Mouse (Mus musculus) adrenal gland, adult 2 months (tissue): ENCODE measurements around the gene Gata2. TPM values are rescaled to one million over a fixed set of nuclear protein-coding genes. Genes with fewer than 3 reads are reported as not detected.
"Not testable (repeated sequence)": the region's sequence is repeated elsewhere in the genome, so short reads cannot be mapped to it uniquely, and the experiment has no call there.

Source experiments
- DNase-seq: peaks from one replicate; pipeline ENCODE4 v3.0.0; 2021
- long read RNA-seq: library from polyadenylated mRNA; stranded (forward); transcript quantifications from one replicate; pipeline ENCODE4 v2.0.0, GENCODE M21; 2021
- polyA plus RNA-seq: library from polyadenylated mRNA; depleted of rRNA; stranded (reverse); fragments of >200 nt; gene quantifications from 2 replicates; pipeline ENCODE4 v1.2.3, GENCODE M21; 2012; rRNA removed
- total RNA-seq, 2 experiments: library from RNA; stranded (reverse); gene quantifications; 2 replicates each; pipeline ENCODE4 v1.2.3; 2021

The Gata2 gene
- total RNA-seq: 10 to 100 TPM; 23.0 to 52.6 TPM
- 167 and 184 TPM in 2 replicates for polyA plus RNA-seq
- long read RNA-seq, transcript Gata2-202 (6 exons, 3,135 nt): major isoform, 28 of 75 reads
- long read RNA-seq, transcript Gata2-201 (6 exons, 3,571 nt): minor isoform, 27 of 75 reads
- long read RNA-seq, partial matches to known transcripts: 10 of 75 reads
- long read RNA-seq, other reads (novel, unspliced or antisense): 10 of 75 reads

DNA sequence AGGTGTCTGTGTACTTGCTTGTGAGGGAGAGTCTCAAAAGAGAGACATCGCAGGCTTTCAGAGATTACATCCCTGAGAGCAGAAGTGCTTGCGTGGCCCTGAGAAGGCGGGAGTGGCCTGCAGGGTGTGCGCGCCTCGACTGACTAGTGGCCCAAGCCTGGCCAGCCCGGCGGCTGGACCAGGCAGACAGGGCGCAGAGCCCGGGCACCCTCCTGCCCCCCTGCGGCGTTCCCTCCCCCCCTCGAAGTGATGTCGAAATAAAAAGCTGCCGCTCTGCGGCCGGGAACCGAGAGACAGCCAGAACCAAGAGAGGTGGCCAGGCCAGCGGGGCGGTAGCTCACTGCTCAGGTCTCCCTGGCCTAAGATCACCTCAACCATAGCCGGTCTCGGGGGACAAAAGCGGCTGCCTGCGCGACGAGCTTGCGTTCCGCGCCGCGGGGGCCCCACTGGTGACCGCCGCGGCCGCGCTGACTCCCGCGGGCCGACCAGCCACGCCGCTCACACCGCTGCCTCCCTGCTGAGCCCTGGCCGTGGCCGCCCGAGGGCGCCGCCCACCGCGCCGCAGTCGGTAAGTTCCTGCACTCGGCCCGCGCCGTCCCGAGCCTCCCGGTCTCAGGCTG lies at the start of gene Gata2:
Gata2 (plus strand) TSS at position 459 of the 620 bp plus-strand sequence.
- DNase-seq: peak; percentile 74

DNA sequence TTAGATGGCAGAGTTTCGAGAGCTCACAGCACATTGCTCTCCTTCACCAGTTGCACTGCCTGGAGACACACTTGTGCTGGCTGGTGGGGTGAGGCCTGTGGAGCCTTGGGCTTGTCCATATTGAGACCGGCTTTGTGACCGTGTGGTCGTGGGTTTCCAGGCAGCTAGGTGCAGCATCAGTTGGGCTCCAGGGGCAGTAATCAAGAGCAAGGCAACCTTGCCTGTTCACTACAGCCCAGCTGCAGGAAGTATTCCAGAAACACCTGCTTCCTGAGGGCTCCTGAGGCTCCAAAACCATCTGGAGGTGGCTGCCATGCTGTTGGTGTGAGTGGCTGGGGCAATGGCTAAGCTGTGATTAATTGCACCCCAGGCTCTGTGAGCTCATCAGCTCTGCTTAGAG lies 47.9 kb upstream of the Gata2 start:
- no peak for DNase-seq

DNA sequence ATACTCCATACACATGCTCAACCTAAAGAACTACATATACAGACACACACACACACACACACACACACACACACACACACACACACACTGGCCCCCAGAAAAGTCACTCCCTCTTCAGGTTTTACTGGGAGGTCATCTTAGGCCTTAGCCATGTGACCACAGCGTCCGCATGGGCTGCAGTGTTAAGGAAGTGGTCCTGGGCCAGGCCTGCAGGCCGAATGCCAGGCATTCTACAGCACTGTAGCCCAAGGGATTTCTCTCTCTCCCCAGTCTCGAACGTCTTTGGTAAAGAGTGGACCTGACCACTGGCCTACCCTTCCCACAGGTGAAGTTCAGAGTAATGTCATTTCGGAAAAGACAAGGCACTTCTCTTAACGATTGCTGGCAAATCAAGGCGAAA lies 47.1 kb upstream of the Gata2 start:
- DNase-seq: no peak

DNA sequence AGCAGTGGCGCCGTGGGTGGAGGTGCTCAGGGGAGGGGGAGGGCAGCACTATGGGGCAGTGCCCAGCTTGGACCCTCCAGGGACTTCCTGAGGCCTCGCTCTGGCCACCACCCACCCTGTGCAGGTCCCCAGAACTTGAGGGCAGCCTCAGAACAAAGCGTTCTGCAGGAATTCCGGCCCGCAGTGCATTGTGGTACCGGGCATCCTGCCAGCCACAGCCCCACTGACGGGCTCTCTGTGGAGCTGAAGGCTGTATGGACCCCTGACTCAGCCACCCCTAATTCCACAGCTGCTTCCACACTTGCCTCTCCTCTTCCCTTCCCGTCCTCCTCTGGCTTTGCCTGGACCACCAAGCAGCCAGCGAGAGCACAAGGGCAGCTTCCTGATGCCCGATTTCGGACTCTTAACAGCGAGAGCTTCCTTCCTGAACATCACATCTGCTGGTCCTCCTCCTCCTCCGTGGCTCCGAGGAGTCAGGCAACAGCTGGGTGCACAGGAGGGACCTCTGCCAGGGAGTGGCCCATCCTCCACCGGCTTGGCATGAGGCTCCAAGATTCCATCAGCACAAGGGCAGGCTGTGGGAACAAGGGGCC lies 46.2 kb upstream of the Gata2 start:
- DNase-seq: peak; percentile 61

DNA sequence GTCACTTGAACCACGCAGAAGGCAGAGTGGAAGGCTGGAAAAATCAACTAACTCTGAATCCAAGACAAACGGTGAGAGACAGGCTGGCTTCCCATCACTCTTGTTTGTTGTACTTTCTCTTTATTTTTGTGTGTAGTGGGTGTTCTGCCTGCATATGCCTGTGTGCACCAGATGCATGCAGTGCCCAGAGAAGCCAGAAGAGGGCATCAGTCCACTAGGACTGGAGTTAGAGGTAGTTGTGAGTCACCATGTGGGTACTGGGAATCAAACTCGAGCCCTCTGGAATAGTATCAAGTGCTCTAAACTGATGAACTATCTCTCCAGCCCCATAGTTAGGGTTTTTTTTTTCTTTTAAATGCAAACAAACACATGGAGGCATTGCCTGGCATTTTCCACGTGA lies 42.4 kb upstream of the Gata2 start:
- no peak for DNase-seq

DNA sequence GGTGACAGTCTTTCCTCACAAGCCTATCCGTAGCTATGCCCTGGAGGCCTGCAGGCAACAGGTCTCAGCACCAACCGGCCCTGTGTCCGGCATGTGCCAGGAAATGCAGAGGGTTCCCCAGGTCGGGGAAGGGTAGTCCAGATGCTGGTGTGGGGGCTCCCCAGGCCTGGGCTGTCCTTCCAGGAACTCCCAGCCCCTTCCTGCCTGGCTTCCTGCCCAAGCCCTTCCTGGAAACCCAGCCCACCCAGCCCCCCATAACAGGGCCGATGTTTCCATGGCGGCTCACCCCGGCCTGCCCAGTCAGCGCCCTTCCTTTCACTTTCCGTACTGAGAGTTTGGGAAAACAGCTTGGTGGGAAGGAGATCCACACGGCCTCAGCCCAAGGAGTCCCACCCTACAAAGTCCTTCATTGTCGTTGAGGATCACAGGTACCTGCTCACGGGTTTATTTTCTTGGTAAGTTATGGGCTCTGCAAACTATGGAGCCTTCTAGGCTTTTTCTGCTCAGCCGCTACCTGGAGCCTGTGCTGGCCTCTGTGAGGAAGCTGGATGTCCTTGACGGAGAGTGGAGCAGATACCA lies 41.5 kb upstream of the Gata2 start:
- DNase-seq: peak; percentile 61

DNA sequence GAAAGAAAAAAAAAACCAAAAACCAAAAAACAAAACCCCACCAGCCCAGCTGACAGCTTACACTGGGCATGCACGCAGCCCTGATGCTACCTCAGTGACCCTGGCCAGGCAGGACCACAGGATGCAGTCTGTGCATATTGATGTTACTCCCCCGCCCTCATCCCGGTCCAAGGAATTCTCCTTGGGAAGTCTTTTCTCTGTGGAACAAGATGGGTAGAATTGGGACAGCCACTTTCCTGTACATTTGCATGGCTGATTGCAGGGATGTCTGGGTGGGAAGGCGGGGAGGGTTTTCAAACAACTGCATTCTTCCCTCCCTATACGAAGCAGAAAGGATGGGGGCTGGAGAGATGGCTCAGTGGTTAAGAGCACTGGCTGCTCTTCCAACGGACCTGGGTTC lies 40.7 kb upstream of the Gata2 start:
- no peak for DNase-seq

DNA sequence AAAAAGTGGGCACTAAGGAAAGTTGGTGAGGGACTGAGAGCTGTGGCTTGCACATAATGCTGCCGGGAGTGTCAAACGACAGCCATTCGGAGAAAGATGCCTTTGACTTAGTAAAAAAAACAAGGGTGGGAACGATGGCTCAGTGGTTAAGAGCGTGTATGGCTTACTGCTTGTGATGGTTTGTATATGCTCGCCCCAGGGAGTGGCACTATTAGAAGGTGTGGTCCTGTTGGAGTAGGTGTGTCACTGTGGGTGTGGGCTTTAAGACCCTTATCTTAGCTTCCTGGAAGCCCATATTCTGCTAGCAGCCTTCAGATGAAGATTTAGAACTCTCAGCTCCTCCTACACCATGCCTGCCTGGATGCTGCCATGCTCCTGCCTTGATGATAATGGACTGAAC lies 38.1 kb upstream of the Gata2 start:
- not testable (repeated sequence) for DNase-seq

DNA sequence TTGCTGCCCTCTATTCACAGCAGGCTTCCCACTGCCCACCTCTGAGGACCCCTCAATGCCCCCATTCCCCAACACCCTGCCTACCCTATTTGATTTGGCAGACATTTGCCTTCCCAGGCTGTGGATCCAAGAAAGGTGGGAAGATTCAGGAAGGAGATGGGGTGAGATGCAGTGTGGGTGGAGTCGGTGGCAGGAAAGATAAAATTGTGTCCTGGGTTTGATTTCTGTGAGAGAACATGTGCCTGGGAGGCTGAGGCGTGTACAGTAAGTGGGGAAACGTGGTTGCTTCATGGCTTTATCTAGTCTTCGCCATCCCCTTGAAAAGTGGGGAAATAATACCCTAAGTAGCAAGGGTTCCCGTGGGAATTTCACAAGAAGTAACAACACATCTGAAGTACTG lies 34.9 kb upstream of the Gata2 start:
- no peak for DNase-seq

DNA sequence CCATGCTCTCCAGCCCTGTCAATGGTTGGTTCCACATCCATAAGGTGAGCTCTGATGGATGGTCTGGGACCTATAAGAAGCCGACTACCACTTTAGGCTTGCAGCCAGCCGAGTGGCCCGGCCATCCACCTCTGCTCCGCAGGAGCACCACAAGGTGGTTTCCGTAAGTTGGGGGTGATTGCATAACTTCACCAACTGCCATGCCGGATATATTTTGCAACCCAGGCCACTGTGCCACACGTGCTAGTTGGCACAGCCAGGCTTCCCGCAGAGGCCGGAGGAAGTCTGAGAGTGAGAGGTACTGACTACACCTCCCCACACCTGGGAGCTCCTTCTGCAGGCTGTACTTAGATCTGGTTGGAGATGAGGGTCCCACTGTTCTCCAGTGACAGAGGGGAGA lies 27.6 kb upstream of the Gata2 start:
- DNase-seq: no peak

DNA sequence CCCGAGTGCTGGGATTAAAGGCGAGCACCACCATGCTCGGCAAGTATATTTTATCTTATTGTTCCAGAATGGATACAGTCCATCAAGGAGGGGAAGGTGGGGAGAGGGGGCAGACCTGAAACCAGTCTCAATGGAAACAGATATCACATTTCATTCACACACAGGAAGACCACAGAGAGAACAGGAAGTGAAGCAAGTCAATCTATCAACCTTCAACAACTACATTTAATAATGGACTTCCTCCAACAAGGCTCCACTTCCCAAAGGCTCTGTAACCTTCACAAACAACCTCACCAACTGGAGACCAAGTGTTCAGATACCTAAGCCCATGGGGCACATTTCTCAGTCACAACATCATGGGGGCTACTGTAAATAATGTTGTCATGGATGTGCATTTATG lies 19.5 kb upstream of the Gata2 start:
- no peak for DNase-seq

DNA sequence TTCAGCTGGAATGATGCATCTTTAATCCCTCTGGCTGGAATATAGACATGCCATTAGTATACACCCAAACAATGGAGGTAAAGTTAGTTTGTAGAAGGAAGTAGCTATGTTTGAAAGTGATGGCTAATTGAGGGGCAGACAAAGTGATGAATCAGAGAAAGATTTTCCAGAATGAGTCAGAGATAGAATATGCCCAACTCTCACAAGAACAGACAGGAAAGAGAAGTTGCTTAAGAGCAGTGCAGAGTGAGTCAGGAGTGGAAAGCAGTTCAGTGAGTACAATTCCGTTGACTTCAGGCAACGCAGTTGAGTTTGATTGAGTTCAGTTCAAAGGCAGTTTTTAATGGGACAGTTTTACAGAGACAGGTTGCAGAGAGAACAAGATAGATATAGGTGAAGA lies 19.0 kb upstream of the Gata2 start:
- no peak for DNase-seq

DNA sequence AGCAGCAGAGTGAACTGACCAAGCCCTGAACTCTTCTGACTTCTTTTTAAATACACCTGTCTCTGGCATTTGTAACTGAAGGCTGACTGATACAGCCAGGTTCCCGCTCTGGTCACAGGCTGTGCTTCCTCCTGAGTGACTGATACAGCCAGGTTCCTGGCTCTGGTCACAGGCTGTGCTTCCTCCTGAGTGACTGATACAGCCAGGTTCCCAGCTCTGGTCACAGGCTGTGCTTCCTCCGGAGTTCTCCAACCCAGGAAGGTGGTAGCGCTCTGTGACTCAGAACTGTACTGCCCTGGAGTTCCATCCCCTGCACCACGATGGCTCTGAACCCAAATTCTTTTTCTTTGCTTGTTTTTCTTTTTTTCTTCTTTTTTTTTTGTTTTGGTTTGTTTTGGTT lies 9.0 kb upstream of the Gata2 start:
- DNase-seq: no peak

DNA sequence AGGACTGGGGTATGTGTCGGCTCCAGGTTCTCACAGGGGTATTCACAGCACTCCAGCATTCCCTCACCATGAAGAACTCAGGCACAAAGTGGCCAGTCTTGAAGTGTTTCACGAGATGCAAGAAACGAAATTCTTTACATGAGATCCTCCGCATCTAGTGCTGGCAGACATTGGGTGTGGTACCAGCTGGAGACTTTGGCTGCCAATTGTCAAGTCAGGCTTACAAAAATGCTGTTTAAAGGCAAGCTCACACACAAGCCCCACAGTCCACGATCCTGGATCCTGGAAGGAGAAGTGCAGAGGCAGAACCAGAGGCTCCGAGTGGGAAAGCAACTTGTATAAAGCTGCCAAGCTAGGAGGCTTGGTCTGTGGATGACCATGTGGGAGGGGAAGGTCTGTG lies 5.5 kb upstream of the Gata2 start:
- DNase-seq: no peak

DNA sequence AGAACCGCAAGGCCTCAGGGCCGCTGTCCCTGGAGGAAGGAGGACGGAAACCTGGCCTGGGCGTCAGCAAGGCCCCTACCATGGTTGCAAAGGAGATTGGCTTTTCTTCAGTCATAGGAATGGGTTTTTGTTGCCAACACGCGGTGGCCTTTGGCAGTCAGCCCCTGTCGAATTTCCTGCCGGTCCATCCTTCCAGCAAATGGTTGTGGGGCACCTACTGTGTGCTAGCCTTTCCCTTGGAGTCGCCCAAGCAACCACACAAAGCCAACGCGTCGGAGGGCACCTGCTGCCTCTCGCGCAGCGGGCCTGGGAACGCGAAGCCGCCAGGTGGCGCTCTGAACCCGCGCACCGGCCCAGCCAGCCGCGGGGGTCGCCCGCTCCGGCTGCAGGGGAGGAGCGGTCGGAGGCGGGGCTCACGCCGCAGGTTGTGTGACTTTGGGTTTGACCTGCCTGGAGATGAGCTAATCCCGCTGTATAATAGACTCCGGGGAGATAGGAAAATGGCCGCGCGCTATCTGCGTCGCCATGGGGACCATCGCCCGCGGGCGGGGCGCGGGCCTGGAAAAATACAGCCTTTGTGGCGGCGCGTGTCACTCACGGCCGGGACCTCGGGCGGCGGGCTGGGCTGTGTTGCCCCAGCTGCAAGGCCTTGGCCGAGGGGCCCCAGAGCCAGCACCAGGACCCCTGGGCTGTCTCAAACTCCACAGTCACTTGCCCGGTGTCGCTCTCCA lies 4.2 kb upstream of the Gata2 start:
- peak; percentile 89 for DNase-seq

DNA sequence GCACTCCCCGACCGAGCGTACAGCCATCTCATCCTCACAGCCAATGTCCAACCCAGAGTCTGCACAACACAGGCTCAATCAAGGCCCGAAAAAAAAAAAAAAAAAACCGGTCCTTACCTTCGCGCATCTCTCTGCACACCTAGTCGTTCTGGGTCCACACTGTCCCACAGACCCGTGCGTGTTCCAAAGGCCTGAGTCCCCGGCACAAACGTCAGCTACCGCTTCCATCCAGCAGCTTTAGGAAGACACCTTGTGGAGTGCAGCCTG lies 3.7 kb upstream of the Gata2 start:
- no peak for DNase-seq

DNA sequence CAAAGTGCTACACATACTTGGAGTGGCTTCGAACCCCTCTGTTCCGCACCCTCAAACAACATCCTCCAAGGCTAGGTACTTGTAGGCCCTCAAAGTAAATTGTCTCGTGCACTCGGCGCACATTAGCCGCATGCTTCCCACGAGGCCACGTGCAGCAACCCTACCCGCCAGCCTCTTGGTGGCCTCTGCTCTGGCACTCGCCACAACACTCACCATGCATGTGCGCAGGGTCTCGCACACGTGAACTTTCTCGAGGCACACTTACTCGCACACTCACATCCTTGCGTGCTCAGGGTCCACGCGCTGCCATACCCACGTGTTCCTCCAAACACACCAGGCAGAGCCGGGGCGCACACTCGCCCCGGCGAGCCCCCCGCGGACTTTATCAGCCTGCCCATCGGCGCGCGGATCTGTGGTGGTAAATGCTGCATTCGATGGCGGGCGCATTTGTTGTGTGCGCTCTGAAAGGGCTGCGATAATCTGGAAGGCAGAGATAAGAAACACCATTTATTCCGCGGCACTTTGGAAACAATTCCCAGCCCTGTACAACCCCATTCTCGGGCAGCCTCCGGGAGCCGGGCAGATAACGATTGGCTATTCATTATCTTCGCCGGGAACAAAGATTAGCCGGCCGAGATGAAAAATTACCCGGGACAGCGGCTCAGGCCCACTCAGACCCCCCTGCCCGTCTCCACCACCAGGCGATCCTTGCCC lies 3.2 kb upstream of the Gata2 start:
- peak; percentile 21 for DNase-seq

DNA sequence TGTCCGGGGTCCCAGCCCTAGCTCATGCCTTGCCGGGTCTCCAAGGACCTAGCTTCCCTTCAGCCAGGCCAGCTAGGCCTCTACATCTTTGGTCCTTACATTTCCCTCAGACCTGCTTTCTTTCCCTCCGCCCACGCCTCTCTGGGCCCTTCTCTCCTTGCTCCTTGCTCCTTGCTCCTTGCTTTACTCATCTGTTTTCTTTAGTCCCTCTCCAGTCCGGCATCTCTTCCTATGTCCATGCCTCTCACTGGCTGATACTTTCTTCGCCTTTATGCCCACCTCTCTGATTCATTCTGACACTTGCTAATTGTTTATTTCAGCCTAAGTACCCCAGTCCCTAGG lies 2.7 kb upstream of the Gata2 start:
- no peak for DNase-seq

DNA sequence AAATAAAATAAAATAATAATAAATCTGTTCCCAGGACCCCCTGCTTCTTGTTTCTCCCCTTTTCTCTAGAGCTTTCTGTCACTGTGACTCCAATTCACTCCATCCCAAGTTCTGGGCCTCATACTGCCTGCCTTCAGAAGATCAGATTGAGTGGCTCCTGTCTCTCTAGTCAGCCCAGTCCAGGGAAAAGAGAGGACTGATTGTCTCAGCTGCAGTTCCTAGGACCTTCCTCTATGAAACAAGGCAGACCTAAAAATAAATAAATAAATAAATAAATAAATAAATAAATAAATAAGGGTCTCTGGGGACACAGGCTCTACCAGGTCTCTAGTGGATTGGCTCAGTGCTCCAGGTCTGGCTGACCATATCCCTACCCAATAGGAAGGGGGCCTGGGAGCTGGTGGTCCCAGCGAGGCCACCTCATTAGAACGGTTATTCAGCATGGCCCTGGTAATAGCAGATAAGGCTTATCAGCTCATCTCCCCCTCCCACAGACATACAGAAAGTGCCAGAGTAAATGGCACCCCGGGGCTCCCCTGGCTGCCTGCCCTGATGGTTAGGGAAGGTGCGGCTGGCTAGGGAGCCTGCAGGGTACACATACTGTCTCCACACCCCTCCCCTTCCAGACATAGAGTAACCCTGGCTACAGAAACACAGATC lies 2.1 kb upstream of the Gata2 start:
- DNase-seq: no peak

DNA sequence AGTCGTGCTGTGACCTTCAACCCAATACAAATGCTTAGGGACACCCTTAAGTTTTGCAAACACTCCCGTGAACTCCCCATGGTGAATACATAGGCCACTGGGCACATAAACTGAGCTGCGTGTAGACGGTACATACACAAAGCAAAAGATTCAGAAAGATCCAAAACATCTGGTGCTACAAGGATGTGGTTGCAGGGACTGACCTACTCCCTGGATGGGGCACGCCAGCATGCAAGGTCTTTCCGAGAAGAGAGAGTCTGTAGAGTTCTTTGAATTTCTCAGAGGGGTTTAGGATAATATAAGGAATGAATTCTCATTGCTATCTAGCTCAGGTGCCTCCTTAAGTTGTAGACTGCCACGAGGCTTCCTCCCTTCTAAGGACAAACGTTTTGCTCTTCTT lies 935 bp upstream of the Gata2 start:
- no peak for DNase-seq

DNA sequence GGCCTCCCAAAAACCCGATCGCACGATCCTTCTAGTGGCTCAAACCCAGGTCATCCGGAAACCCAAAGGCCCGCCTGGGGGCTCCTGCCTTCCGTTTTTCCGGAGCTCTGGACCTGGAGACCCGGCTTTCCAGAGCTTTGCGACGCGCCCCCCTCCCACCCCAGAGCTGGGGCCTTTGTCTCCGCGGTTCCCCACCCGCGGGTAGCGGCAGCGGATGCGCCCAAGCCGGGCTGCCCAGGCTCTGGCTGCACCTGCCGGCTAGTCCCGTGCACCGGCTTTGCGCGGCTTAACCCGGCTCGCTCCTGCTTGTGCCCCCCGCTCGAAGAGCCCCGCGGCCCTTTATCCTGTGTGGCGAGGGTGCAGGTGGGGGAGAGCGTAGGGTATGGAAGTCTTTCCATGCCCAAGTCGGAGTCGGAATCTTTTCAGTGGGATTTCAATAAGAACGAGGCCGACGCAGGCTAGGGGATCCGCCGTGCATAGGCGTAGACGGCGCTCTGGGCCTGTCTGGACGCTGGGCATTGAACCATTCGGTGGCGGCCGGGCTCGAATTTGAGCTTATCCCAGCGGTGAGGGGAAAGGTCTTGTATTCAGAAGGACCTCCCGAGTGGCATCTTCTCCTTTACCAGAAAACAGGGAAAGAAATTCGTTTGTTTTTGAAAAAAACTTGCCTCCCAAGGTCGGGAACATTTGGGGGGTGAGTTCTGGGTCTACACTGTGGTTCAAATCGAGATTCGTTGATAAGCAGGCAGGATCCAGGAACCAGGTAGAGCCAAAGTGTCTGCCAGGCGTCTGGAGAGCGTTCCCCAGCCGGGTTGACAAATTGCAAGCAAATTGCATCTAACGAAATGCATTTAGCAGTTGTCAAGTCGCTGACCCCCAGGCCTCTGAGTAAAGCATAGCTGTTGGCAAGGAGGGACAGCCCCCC lies 624 bp downstream of the Gata2 start:
- peak; percentile 23 for DNase-seq
